Mouse (Mus musculus) cortical plate, adult 2 months (tissue): Measurements from ENCODE around the gene 4930590J08Rik.

ENCODE experiments used
- CTCF ChIP-seq: fragments of 200-500 bp; IDR thresholded peaks from 2 replicates; pipeline ENCODE4 v1.5.1; 2011; ENCODE audit warnings: mild to moderate bottlenecking, control low read depth, low read length; ENCODE audit not compliant: insufficient read depth; ENCODE audit errors: extremely low read depth
- POLR2A ChIP-seq: fragments of 200-500 bp; IDR thresholded peaks from 2 replicates; pipeline ENCODE4 v1.6.1; 2011; ENCODE audit warnings: mild to moderate bottlenecking, low read length, control low read depth; ENCODE audit not compliant: insufficient read depth; ENCODE audit errors: extremely low read depth

GRCm38 (mm10) chr6:91917716-91918115, 15.1 kb downstream of the 4930590J08Rik start:
- TF ChIP-seq CTCF, result no peak
- no peak for TF ChIP-seq POLR2A
